Mouse (Mus musculus): ENCODE data around the gene Rpl18a.

GRCm38 (mm10) chr8:70926396-70926795 lies 29.2 kb upstream of the Rpl18a start:
- no peak for TF ChIP-seq POLR2A (IDR thresholded peaks at IDR 0.05; ENCODE audit: control insufficient read depth, extremely low read depth, insufficient read depth, low read length, poor library complexity)
- no peak for TF ChIP-seq CTCF (IDR thresholded peaks at IDR 0.05; ENCODE audit: borderline replicate concordance, control insufficient read depth, extremely low read depth, insufficient read depth, low read length, poor library complexity)

Data from thymus, adult 2 months (tissue).